Mouse (Mus musculus): Measurements from ENCODE around the gene Fbxo24.
A peak's percentile ranks its signal among the peaks of the same experiment; 100 is the strongest.

Fbxo24 gene

DNA sequence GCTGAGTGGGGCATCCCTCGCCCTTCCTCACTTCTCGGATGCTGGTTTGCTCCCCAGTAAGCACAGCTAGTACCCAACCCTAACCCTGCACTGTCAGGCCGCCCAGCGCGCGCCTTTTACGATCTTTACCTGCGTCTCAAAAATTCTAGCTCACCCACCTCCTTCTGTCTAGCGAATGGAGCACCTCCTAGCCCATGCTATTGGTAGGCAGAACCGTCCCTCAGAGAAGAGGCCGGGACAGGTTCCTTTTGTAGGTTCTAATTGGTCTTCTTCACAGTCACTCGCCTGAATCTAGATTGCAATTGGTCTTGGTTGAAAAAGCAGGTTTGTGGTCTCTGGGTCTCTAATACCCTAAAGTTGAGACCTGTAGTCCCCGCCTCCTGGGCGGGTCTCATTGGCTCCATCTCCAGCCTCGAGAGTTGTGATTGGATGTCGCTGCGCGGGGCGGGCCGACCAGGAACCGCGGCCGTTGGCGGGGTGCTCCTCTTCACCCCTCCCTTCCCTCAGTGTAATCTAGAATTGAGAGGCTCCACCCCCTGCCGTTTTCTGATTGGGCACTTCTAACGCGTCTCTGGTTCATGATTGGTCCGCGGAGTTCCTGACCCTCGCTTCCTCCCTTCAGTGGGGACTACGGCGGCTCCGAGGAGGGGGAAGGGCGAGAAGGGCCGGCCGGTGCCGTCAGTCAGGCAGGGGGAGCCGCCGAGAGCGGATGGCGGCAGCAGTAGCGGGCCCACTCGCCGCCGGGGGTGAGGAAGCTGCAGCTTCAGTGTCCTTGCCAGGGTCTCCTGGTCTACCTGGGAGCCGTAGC is at the start of gene Fbxo24, which contains the start of the genes Lrch4 and Gm20605:
Gene Fbxo24 (minus strand): TSS at position 505 of the 808 bp plus-strand sequence.
Gene Lrch4 (plus strand): TSS at position 624 of the 808 bp plus-strand sequence.
Gene Gm20605 (plus strand): TSS at position 678 of the 808 bp plus-strand sequence.
- DNase-seq (ENCODE audit: low spot score) = peak; percentile 98

DNA sequence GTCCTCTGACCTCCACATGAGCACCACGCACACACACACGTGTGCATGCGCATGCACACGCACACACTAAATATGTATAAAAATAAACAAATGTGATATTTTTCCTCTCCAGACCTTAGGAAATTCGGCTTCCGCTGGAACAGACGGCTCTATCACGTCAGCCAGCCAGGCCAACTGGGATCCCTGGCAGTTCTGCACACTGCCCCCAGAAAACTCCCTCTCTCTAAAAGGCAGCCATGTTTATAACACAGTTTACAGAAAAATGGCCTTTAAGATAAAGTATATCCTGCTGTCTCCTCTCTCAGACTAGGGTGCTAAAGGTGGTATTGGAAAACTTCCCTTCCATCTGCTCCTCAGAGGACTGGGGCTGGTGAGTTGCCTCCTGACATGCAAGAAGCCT is 49.1 kb upstream of the Fbxo24 start:
- no peak for DNase-seq (ENCODE audit: low spot score)

GRCm38 (mm10) chr5:137674786-137675185 is 46.0 kb upstream of the Fbxo24 start:
- DNase-seq (ENCODE audit: low spot score) = no peak

- DNase-seq (ENCODE audit: low spot score) = no peak
Measured at GRCm38 (mm10) chr5:137673015-137673414, 44.2 kb upstream of the Fbxo24 start.

GRCm38 (mm10) chr5:137672361-137672760 is 43.6 kb upstream of the Fbxo24 start:
- DNase-seq (ENCODE audit: low spot score) = no peak

- peak; percentile 68 for DNase-seq (ENCODE audit: low spot score)
Measured at GRCm38 (mm10) chr5:137671443-137672240, 42.8 kb upstream of the Fbxo24 start.

- DNase-seq (ENCODE audit: low spot score) = no peak
Measured at GRCm38 (mm10) chr5:137670240-137670639, 41.4 kb upstream of the Fbxo24 start.

GRCm38 (mm10) chr5:137668971-137669370 is 40.2 kb upstream of the Fbxo24 start:
- DNase-seq (ENCODE audit: low spot score) = no peak

DNA sequence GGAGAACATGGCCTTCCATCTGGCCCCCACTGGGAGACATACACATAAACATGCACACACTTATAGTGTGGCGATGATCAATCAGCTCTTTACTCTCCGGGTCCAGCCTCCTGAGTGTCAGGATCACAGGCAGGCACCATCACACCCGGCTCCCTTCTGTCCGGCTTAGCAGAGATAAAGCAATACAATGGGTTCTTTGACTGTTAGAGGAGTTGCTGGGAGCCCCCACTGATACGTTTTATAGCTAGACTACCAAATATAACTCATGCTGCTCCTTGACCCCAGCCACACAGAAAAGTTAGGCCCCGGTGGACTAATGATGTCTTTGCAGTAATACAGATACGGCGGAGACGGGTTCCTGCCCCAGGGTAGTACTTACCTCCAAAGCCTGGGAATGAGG is 34.3 kb upstream of the Fbxo24 start:
- DNase-seq (ENCODE audit: low spot score) = no peak

DNA sequence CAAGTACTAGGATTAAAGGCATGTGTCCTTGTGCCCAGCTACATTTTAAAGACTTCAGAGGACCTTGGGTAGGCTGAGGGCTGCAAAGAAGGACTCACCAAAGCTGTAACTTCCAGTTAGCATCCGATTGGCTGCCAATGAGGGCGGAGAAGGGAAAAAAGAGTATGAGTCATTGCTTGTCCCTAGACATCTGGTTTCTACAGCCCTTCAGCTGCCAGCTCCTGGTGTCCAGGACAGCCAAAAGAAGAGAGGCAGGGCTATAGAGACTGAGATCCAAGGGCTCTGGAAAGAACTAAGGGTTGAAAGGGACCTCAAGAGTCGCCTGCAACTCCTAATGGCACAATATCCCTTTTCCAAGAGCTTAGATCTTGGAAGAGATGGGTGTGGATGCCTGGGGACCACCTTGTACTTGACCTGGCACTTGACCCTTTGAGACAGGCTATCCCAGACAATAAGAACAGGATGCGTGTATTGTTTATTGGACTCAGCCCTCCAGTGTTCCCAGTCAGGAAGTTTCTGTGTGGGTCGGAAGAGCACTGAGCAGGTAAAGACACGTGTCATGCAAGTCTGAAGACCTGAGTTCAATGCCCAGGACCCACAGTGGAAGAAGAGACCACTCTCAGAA is 31.4 kb upstream of the Fbxo24 start:
- no peak for DNase-seq (ENCODE audit: low spot score)

DNA sequence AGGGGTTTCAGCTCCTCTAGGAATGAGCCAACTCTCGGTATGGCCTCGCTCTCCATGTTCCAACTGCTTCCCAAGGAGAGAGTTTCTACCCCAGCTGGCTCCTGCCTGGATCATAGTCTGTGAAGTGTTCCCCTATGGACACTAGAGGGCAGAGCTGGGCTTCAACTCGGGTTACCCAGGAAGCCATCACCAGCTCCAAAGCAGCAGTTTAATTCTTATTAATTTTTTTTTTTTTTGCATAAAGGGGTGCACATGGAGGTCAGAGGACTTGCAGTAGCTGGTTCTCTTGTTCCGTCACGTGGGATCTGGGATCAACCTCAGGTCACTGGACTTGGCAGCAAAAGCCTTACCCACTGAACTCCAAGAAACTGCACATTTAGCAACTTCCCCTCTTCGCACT is 28.2 kb upstream of the Fbxo24 start:
- peak; percentile 68 for DNase-seq (ENCODE audit: low spot score)

GRCm38 (mm10) chr5:137654746-137655145 is 25.9 kb upstream of the Fbxo24 start:
- DNase-seq (ENCODE audit: low spot score) = no peak

GRCm38 (mm10) chr5:137653366-137653765 is 24.6 kb upstream of the Fbxo24 start:
- no peak for DNase-seq (ENCODE audit: low spot score)

GRCm38 (mm10) chr5:137652474-137652873 is 23.7 kb upstream of the Fbxo24 start:
- peak; percentile 50 for DNase-seq (ENCODE audit: low spot score)

GRCm38 (mm10) chr5:137649669-137650571 is 21.1 kb upstream of the Fbxo24 start:
- peak; percentile 42 for DNase-seq (ENCODE audit: low spot score)

- DNase-seq (ENCODE audit: low spot score) = no peak
Measured at GRCm38 (mm10) chr5:137649251-137649650, 20.4 kb upstream of the Fbxo24 start.

- DNase-seq (ENCODE audit: low spot score) = no peak
Measured at GRCm38 (mm10) chr5:137647827-137648601, 19.2 kb upstream of the Fbxo24 start.

DNA sequence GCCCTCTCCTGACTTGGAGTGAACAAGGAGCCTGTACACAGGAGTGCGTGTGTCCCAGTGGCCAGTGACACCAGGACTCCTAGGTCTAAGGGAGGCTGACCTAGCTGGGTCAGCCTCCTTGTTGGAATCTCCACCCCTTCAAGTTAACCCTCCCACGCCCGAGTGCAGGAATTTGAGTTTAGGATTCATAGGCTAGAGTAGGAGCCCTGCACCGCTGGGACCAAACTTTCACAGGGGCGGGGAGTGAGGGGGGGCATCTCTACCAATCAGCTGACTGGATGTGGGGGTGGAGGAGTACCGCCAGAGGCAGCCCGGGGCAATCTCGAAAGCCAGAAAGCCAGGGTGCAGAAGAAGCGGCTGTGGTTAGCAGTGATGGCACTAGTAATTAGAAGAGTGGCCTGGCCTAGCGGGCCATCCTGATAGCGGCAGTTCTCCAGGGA is 16.9 kb upstream of the Fbxo24 start, which contains the start of gene Irs3:
Gene Irs3 (minus strand): TSS at position 63 of the 440 bp plus-strand sequence.
- peak; percentile 34 for DNase-seq (ENCODE audit: low spot score)

DNA sequence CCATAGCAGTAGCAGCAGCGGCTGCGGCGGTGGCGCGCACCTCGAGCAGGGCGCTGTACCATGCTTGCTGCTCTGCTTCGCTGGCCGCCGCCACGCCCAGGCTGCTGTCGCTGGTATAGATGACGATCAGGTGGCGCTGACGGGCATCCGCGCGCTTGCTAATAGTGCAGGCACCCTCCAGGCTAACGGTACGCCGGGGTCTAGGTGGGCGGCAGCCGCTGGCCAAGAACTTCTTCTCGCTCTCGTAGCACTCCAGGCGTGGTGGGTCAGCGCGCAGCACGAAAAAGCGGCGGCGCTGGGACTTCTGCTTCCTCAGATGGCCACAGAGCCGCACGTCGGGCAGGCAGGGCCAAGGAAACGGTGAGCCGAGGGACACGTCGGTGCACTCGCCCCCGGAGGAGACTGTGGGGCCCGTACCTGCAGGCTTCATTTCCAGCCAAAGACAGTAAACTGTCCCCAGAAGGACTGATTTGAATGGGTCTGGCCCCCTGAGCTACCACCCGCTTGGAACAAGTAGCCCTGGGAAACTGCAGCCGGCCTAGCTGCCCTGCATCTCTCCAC is 16.4 kb upstream of the Fbxo24 start:
- DNase-seq (ENCODE audit: low spot score) = no peak

DNA sequence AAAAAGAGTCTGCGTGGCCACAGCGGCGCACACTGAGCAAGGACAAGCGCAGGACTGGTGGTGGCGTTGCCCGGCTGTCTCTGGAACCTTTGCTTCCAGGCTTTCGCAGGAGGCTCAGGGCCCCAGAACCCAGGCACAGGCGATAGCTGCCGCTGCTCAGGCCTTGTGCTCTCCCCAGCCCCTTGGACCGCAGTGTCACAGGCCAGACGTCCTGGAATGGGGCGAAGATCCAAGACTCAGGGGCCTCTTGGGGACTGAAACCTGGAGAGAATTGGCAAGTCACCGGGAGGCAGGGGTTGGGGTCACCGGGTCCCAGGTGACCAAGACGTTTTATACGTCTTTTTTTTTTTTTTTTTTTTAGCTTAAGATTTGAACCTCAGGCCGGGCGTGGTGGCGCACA is 15.7 kb upstream of the Fbxo24 start:
- DNase-seq (ENCODE audit: low spot score) = no peak

All from ovary, postnatal 36 days (tissue).